Mouse (Mus musculus): ENCODE measurements around the gene Cep41. TPM values are rescaled to one million over a fixed set of nuclear protein-coding genes. Genes with fewer than 3 reads are reported as not detected.

Cep41 gene
- polyA plus RNA-seq, 1 experiment, result 4.6 TPM

GRCm38 (mm10) chr6:30620994-30621393 lies 72.6 kb downstream of the Cep41 start:
- Histone ChIP-seq H3K4me3 (replicated peaks; ENCODE audit: extremely low read depth, low read depth, low read length) (no peak overlapping the region), H3K4me1 (ENCODE audit: control insufficient read depth, insufficient read depth, low read length) (no peaks in the 10 kb centered on the region)
- DNase-seq, result no peak
- TF ChIP-seq CTCF (IDR thresholded peaks at IDR 0.05; ENCODE audit: insufficient read depth, low read length) (no peak), POLR2A (IDR thresholded peaks at IDR 0.05; ENCODE audit: borderline replicate concordance, extremely low read depth, low read depth, low read length) (no peak)
- WGBS, result 87% methylated on average over 6 of the region's 6 CpGs

- 57% methylated on average over 4 of the region's 4 CpGs for WGBS
- TF ChIP-seq CTCF (IDR thresholded peaks at IDR 0.05; ENCODE audit: insufficient read depth, low read length) (no peak), POLR2A (IDR thresholded peaks at IDR 0.05; ENCODE audit: borderline replicate concordance, extremely low read depth, low read depth, low read length) (no peak)
- H3K4me1 ChIP-seq (ENCODE audit: control insufficient read depth, insufficient read depth, low read length), result no peaks in the 10 kb centered on the region
- no peak overlapping the region for H3K4me3 ChIP-seq (replicated peaks; ENCODE audit: extremely low read depth, low read depth, low read length)
- DNase-seq, result no peak
These were observed 73.0 kb downstream of the Cep41 start for GRCm38 (mm10) chr6:30620591-30620990.

GRCm38 (mm10) chr6:30619606-30620005 lies 73.9 kb downstream of the Cep41 start:
- Histone ChIP-seq H3K4me1 (ENCODE audit: control insufficient read depth, insufficient read depth, low read length) (no peaks in the 10 kb centered on the region), H3K4me3 (replicated peaks; ENCODE audit: extremely low read depth, low read depth, low read length) (no peak overlapping the region)
- DNase-seq, result no peak
- WGBS, result 89% methylated on average over 5 of the region's 5 CpGs
- TF ChIP-seq CTCF (IDR thresholded peaks at IDR 0.05; ENCODE audit: insufficient read depth, low read length) (no peak), POLR2A (IDR thresholded peaks at IDR 0.05; ENCODE audit: borderline replicate concordance, extremely low read depth, low read depth, low read length) (no peak)

GRCm38 (mm10) chr6:30618735-30619134 lies 74.8 kb downstream of the Cep41 start:
- 66% methylated on average over 6 of the region's 6 CpGs for whole genome bisulfite sequencing
- H3K4me1 ChIP-seq (ENCODE audit: control insufficient read depth, insufficient read depth, low read length), result no peaks in the 10 kb centered on the region

DNA sequence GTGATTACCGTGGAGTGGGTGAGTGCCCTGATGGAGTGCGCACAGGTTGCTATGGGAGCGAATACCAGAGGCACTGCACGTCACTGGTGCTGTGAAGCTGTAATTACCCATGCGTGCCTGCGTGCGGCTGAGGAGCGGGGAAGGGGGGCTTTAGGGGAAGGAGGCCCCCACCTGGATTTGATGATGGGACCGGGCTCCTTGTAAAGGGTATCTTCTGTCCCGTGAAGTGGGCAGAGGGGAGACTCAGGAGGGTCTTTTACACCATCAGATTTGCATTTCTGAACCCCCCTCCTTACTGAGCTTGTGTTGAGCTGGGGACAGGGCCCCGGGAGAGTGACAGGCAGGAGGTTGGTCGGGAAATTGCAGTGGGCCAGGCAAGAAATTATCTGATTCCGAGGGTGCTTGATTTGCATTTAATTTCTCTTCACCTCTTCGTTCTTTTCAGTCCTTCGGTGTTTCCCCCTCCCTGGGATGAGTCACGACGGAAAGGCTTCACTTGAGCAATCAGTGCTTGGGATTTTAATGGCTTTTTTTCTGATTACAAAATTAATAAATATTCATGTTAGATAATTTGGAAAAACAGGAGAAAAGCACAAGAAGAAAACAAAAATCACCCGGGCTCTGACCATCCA lies 75.5 kb downstream of the Cep41 start:
- H3K4me1 ChIP-seq (ENCODE audit: control insufficient read depth, insufficient read depth, low read length), result no peaks in the 10 kb centered on the region
- no peak for TF ChIP-seq CTCF (IDR thresholded peaks at IDR 0.05; ENCODE audit: insufficient read depth, low read length)
- no peak for TF ChIP-seq POLR2A (IDR thresholded peaks at IDR 0.05; ENCODE audit: borderline replicate concordance, extremely low read depth, low read depth, low read length)
- H3K4me3 ChIP-seq (replicated peaks; ENCODE audit: extremely low read depth, low read depth, low read length), result no peak overlapping the region
- no peak for DNase-seq
- WGBS, result 51% methylated on average over 18 of the region's 18 CpGs

More at GRCm38 (mm10) chr6:30618735-30619134, 74.8 kb downstream of the Cep41 start:
- TF ChIP-seq CTCF (IDR thresholded peaks at IDR 0.05; ENCODE audit: insufficient read depth, low read length) (no peak), POLR2A (IDR thresholded peaks at IDR 0.05; ENCODE audit: borderline replicate concordance, extremely low read depth, low read depth, low read length) (no peak)
- no peak for DNase-seq
- no peak overlapping the region for H3K4me3 ChIP-seq (replicated peaks; ENCODE audit: extremely low read depth, low read depth, low read length)

DNA sequence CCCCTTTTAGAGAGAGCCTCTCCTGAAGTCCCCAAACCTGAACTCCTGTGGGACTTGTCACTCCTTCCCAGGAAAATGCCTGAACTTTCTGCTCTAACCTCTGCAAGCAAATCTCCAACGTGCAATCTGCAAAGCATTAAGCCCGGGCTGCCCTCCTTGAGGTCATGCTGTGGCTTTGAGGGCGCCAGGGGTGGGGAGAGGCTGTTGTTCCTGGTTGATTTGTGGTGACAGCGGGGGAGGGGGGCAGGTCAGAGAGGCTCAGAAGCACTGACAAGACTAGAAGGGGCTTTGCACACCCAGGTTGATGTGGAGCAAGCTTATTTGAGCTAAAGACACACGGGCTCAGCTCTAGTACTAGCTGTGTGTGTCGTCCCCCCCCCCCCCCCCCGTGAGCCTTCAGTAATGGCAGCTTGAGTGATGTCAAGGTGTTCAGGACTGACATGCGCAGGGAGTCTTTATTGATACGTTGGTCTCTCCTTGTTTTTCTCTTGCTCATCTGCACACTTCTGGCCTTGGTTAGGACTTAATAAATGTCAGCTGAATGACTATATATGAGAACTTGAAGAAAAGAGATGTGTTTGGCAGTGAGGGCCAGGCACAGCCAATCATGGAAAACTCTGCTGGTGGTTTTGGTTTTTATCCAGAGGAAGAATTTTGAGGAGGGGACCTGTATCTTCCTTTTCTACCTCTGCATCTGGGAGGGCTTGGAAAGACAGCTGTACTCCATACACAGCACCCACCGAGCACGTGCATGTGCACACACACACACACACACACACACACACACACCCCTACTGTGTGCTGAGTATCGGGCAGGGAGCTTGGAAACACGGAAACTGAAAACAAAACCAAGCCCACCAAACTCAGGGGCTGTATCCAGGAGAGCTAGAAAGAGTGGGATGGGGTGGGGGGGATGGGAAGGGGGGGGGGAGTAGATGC lies 76.3 kb downstream of the Cep41 start:
- no peaks in the 10 kb centered on the region for H3K4me1 ChIP-seq (ENCODE audit: control insufficient read depth, insufficient read depth, low read length)
- TF ChIP-seq POLR2A (IDR thresholded peaks at IDR 0.05; ENCODE audit: borderline replicate concordance, extremely low read depth, low read depth, low read length) (no peak), CTCF (IDR thresholded peaks at IDR 0.05; ENCODE audit: insufficient read depth, low read length) (no peak)
- no peak overlapping the region for H3K4me3 ChIP-seq (replicated peaks; ENCODE audit: extremely low read depth, low read depth, low read length)
- DNase-seq, result no peak
- WGBS, result 31% methylated on average over 13 of the region's 13 CpGs

DNA sequence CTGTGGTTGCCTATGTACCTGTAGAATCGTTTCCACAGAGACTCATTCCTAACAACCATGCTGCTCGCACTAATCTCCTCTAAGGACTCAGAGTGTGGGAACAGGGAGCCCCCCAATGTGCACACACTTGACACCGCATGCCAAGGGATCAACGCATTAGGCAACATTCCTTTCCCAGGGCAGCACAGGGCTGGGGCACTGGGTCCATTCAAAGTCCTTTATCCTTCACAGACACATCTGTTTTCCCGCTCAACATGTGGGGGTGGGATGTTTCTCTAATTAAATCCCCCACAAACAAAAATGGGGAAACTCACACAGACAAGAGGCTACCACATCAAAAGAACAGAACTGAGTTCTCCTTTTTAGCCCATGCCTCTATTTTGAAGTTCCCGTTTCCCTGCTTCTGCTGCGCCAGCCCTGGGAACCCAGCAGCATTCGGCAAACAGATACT lies 77.0 kb downstream of the Cep41 start:
- no peak overlapping the region for H3K4me3 ChIP-seq (replicated peaks; ENCODE audit: extremely low read depth, low read depth, low read length)
- WGBS, result 46% methylated on average over 8 of the region's 8 CpGs
- DNase-seq, result no peak
- H3K4me1 ChIP-seq (ENCODE audit: control insufficient read depth, insufficient read depth, low read length), result no peaks in the 10 kb centered on the region
- TF ChIP-seq POLR2A (IDR thresholded peaks at IDR 0.05; ENCODE audit: borderline replicate concordance, extremely low read depth, low read depth, low read length) (no peak), CTCF (IDR thresholded peaks at IDR 0.05; ENCODE audit: insufficient read depth, low read length) (no peak)

DNA sequence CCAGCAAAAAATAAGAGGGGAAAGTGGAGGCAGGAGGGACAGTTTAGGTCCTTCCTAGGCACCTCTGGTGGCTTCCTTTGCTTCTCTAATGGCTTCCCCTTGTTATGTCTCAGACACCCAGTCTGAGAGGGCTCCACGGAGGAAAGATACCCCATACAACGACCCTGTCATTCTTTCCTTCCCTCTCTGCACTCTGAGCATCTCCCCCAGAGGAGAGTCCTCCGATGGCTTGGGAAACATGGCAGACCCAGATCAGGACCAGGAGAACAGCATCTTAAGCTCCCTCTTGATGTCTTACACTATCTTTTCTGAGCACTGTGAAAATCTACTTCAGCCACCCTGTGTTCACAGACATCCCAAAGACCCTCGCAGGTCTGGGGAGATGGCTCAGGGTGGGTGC lies 77.8 kb downstream of the Cep41 start:
- 52% methylated on average over 4 of the region's 4 CpGs for WGBS
- Histone ChIP-seq H3K4me3 (replicated peaks; ENCODE audit: extremely low read depth, low read depth, low read length) (no peak overlapping the region), H3K4me1 (ENCODE audit: control insufficient read depth, insufficient read depth, low read length) (no peaks in the 10 kb centered on the region)
- no peak for DNase-seq
- TF ChIP-seq POLR2A (IDR thresholded peaks at IDR 0.05; ENCODE audit: borderline replicate concordance, extremely low read depth, low read depth, low read length) (no peak), CTCF (IDR thresholded peaks at IDR 0.05; ENCODE audit: insufficient read depth, low read length) (no peak)

- WGBS, result 80% methylated on average over 6 of the region's 6 CpGs
- Histone ChIP-seq H3K4me1 (ENCODE audit: control insufficient read depth, insufficient read depth, low read length) (no peaks in the 10 kb centered on the region), H3K4me3 (replicated peaks; ENCODE audit: extremely low read depth, low read depth, low read length) (no peak overlapping the region)
- TF ChIP-seq POLR2A (IDR thresholded peaks at IDR 0.05; ENCODE audit: borderline replicate concordance, extremely low read depth, low read depth, low read length) (no peak), CTCF (IDR thresholded peaks at IDR 0.05; ENCODE audit: insufficient read depth, low read length) (no peak)
- no peak for DNase-seq
These were observed 79.3 kb downstream of the Cep41 start for GRCm38 (mm10) chr6:30614251-30614650.

All from lung, adult 2 months (tissue).